Mouse (Mus musculus) embryo, embryonic 11 days (tissue): ENCODE measurements around the gene Rpl9.

Experiments used
- DNase-seq: peaks from one replicate; pipeline ENCODE4 v3.0.0-alpha.2; 2015

Gene Rpl9

DNA sequence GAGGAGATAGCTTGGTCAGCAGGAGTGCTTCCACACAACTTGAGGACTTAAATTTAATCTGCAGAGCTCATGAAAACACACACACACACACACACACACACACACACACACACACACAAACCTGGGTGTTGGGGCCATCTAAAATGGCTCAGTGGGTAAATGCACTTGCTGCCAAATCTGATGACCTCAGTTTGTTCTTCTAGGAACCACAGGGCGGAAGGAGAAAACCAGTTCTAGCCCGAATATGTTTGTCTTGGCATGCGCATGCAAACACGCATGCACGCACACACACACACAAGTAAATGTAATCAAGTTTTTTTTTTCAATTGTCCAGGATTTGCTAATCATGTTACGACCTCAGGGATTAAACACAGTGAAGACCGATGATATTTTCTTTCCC, 19.7 kb downstream of the Rpl9 start:
- DNase-seq = no peak

- no peak for DNase-seq
Observed at GRCm38 (mm10) chr5:65367837-65368236, 23.4 kb downstream of the Rpl9 start.

GRCm38 (mm10) chr5:65357771-65358170, 33.5 kb downstream of the Rpl9 start:
- DNase-seq = no peak

DNA sequence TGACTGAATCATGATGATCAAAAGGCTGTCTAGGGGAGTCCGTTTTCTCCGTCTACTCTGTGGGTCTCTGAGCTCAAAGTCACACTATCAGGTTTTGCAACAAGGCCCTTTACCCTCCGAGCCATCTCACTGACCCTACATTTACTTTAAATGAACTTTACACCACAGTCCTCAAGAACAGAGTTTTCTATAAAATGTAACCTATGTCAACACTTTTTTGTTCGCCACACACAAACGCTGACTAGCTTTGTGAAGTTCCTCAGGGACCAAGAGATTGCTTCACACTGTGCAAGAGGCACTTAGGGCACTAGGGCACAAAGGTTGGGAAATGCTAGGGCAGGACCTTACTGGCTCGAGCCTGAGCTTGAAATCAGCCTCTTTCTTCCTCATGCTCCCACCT, 34.4 kb downstream of the Rpl9 start:
- DNase-seq = no peak

DNA sequence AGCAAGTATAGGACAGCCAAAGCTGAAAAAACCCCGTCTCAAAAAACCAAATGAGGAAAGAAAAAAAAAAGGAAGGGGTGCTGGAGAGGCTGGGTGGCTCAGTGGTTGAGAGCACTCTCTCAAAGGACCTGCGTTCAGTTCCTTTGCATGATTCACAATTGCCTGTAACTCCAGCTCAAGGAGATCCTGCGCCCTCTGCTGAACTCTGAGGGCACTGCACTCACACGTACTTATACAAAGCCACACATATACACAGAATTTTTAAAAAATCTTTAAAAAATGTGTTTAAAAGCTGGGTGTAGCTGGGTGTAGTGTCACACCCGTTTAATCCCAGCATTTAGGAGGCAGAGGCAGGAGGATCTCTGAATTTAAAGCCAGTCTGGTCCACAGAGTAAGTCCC, 36.3 kb downstream of the Rpl9 start:
- DNase-seq = no peak

GRCm38 (mm10) chr5:65354097-65354496, 37.1 kb downstream of the Rpl9 start:
- no peak for DNase-seq

DNA sequence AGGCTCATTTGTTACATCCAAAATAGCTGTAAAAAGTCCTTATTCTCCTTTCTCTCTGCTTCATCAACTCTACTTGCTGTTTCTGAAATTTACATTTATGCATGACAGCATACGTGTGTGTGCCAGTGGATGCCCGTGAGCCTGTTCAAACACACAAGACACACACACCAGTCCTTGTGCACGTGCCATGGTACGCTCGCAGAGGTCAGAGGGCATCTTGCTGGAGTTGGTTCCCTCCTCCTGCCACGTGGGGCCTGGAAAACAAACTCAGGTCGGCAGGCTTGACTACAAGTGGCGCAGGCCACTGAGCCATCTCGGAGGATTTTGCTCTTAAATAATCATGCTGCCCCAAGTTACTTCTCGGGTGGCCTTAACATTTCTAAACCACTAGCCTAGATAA, 40.7 kb downstream of the Rpl9 start:
- DNase-seq = no peak

- peak; percentile 27 for DNase-seq
Observed at GRCm38 (mm10) chr5:65348168-65348567, 43.1 kb downstream of the Rpl9 start, which contains the start of gene Klb. Gene Klb (plus strand): TSS chr5:65348314.

DNA sequence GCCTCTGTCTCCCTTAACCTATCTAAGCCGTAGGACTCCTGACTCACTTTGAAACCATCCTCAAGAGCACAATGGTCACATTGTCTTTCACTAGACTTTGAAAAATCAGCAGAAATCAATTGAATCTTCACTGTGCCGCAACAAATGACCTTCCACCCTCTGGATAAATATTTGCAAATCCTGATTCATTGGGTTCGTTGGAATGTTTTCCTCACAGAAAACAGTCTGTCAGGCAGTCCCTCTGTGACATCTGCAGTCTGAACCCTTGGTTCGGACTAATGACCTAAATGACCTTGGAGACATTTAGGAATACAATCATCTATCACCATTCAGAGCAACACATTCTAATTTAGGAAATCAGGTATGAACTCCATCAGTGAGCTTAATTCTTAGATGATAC, 51.1 kb downstream of the Rpl9 start:
- no peak for DNase-seq

DNA sequence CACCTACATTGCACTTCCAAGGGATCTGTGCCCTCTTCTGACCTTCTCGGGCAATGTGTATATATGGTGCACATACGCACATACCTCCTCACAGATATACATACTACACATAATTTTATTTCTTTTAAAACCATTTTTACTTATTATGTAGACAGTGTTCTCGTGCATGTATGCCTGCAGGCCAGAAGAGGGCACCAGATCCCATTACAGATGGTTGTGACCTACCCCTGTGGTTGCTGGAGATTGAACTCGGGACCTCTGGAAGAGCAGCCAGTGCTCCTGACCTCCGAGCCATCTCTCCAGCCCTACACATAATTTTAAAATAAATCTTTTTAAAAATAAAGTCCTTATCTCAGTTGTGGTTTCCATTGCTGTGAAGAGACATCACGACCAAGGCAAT, 52.9 kb downstream of the Rpl9 start:
- DNase-seq = no peak
